Mouse (Mus musculus): ENCODE data around the gene Trim31.

Trim31 gene

GRCm38 (mm10) chr17:36896583-36896982 lies 1.3 kb upstream of the Trim31 start:
- peak; percentile 81 for DNase-seq (ENCODE audit: low read depth)

GRCm38 (mm10) chr17:36897065-36897464 lies 853 bp upstream of the Trim31 start:
- DNase-seq (ENCODE audit: low read depth) = no peak

GRCm38 (mm10) chr17:36899376-36899775 lies 1.5 kb downstream of the Trim31 start:
- no peak for DNase-seq (ENCODE audit: low read depth)

GRCm38 (mm10) chr17:36900001-36900400 lies 2.1 kb downstream of the Trim31 start:
- no peak for DNase-seq (ENCODE audit: low read depth)

GRCm38 (mm10) chr17:36900691-36901090 lies 2.8 kb downstream of the Trim31 start:
- DNase-seq (ENCODE audit: low read depth) = no peak

- DNase-seq (ENCODE audit: low read depth) = peak; percentile 34
These were observed 5.7 kb downstream of the Trim31 start for GRCm38 (mm10) chr17:36903651-36904050.

GRCm38 (mm10) chr17:36908235-36908634 lies 10.3 kb downstream of the Trim31 start:
- peak; percentile 56 for DNase-seq (ENCODE audit: low read depth)

- DNase-seq (ENCODE audit: low read depth) = no peak
These were observed 11.9 kb downstream of the Trim31 start for GRCm38 (mm10) chr17:36909802-36910201.

- DNase-seq (ENCODE audit: low read depth) = no peak
These were observed 14.1 kb downstream of the Trim31 start for GRCm38 (mm10) chr17:36912031-36912430.

- DNase-seq (ENCODE audit: low read depth) = peak; percentile 91
These were observed 16.2 kb downstream of the Trim31 start for GRCm38 (mm10) chr17:36914108-36914507.

GRCm38 (mm10) chr17:36915076-36915475 lies 17.2 kb downstream of the Trim31 start:
- DNase-seq (ENCODE audit: low read depth) = peak; percentile 85

GRCm38 (mm10) chr17:36920239-36920638 lies 22.3 kb downstream of the Trim31 start:
- no peak for DNase-seq (ENCODE audit: low read depth)

GRCm38 (mm10) chr17:36922715-36923114 lies 24.8 kb downstream of the Trim31 start:
- no peak for DNase-seq (ENCODE audit: low read depth)

GRCm38 (mm10) chr17:36923491-36923890 lies 25.6 kb downstream of the Trim31 start:
- no peak for DNase-seq (ENCODE audit: low read depth)

GRCm38 (mm10) chr17:36927496-36928120 lies 29.7 kb downstream of the Trim31 start:
- DNase-seq (ENCODE audit: low read depth) = no peak

GRCm38 (mm10) chr17:36929236-36929932 lies 31.5 kb downstream of the Trim31 start:
- DNase-seq (ENCODE audit: low read depth) = no peak

GRCm38 (mm10) chr17:36930233-36930632 lies 32.3 kb downstream of the Trim31 start:
- DNase-seq (ENCODE audit: low read depth) = no peak

GRCm38 (mm10) chr17:36931130-36931529 lies 33.2 kb downstream of the Trim31 start:
- peak; percentile 15 for DNase-seq (ENCODE audit: low read depth)

- DNase-seq (ENCODE audit: low read depth) = peak; percentile 85
These were observed 33.9 kb downstream of the Trim31 start for GRCm38 (mm10) chr17:36931806-36932205.

- DNase-seq (ENCODE audit: low read depth) = peak; percentile 67
These were observed 40.1 kb downstream of the Trim31 start for GRCm38 (mm10) chr17:36938056-36938455.

- peak; percentile 37 for DNase-seq (ENCODE audit: low read depth)
These were observed 44.5 kb downstream of the Trim31 start for GRCm38 (mm10) chr17:36942391-36942790.

GRCm38 (mm10) chr17:36942791-36943471 lies 45.0 kb downstream of the Trim31 start, which contains the start of gene Rnf39:
Gene Rnf39, plus strand, starts transcription at chr17:36942918.
- no peak for DNase-seq (ENCODE audit: low read depth)

- DNase-seq (ENCODE audit: low read depth) = no peak
These were observed 45.8 kb downstream of the Trim31 start for GRCm38 (mm10) chr17:36943691-36944090.
